Mouse (Mus musculus): ENCODE results near the gene Narf. TPM values are rescaled to one million over a fixed set of nuclear protein-coding genes. Genes with fewer than 3 reads are reported as not detected.

Narf gene
- polyA plus RNA-seq, 1 experiment, result 4.0 TPM

DNA sequence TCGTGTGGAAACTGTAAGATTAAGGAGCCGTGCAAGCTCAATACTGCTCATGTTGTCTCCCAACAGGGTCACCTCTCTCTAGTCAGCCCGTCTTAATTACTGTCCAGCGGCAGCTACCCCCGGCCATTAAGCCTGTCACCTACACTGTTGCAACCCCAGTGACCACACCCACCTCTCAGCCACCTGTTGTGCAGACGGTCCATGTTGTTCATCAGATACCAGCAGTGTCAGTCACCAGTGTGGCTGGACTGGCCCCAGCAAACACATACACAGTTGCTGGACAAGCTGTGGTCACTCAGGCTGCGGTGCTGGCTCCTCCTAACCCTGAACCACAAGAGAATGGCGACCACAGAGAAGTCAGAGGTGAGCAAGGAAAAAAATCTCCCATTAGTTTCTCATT is 61.4 kb downstream of the Narf start:
- Histone ChIP-seq H3K27me3 (ENCODE audit: control insufficient read depth, insufficient read depth, insufficient read length) (no peaks in the 10 kb centered on the region), H3K36me3 (ENCODE audit: control insufficient read depth, insufficient read depth) (peaks cover 95% of the 10 kb centered on the region), H3K79me3 (ENCODE audit: low read depth) (peaks cover 6% of the 10 kb centered on the region), H3ac (ENCODE audit: control insufficient read depth, insufficient read length, low read depth) (no peak overlapping the region), H3K79me2 (ENCODE audit: control insufficient read depth, insufficient read depth) (no peaks in the 10 kb centered on the region), H3K4me3 (ENCODE audit: insufficient read depth, poor library complexity, severe bottlenecking) (no peak overlapping the region)
- TF ChIP-seq MYOD1 (IDR thresholded peaks at IDR 0.05; ENCODE audit: control insufficient read depth, insufficient read length, low read depth) (peak; percentile 38), CEBPB (IDR thresholded peaks at IDR 0.05; ENCODE audit: low read depth) (no peak)

- peaks cover 6% of the 10 kb centered on the region for H3K79me3 ChIP-seq (ENCODE audit: low read depth)
- no peaks in the 10 kb centered on the region for H3K79me2 ChIP-seq (ENCODE audit: control insufficient read depth, insufficient read depth)
- no peaks in the 10 kb centered on the region for H3K27me3 ChIP-seq (ENCODE audit: control insufficient read depth, insufficient read depth, insufficient read length)
- peaks cover 94% of the 10 kb centered on the region for H3K36me3 ChIP-seq (ENCODE audit: control insufficient read depth, insufficient read depth)
- no peak overlapping the region for H3K4me3 ChIP-seq (ENCODE audit: insufficient read depth, poor library complexity, severe bottlenecking)
- no peak overlapping the region for H3ac ChIP-seq (ENCODE audit: control insufficient read depth, insufficient read length, low read depth)
- TF ChIP-seq MAX (IDR thresholded peaks at IDR 0.05), result no peak
- TF ChIP-seq USF1 (IDR thresholded peaks at IDR 0.05; ENCODE audit: low read depth), result no peak
- TF ChIP-seq MYOG (IDR thresholded peaks at IDR 0.05; ENCODE audit: control insufficient read depth, extremely low read depth, insufficient read length), result no peak
- no peak for TF ChIP-seq CEBPB (IDR thresholded peaks at IDR 0.05; ENCODE audit: low read depth)
- no peak for TF ChIP-seq MYOD1 (IDR thresholded peaks at IDR 0.05; ENCODE audit: control insufficient read depth, insufficient read length, low read depth)
- TF ChIP-seq CTCF (IDR thresholded peaks at IDR 0.05; ENCODE audit: control insufficient read depth, insufficient read depth, insufficient read length), result no peak
- TF ChIP-seq FOSL1 (IDR thresholded peaks at IDR 0.05; ENCODE audit: insufficient read depth, low read length, poor library complexity, severe bottlenecking), result no peak
Observed at GRCm38 (mm10) chr11:121300265-121300664, 63.2 kb downstream of the Narf start.

GRCm38 (mm10) chr11:121305371-121305770 is 68.3 kb downstream of the Narf start:
- TF ChIP-seq FOSL1 (IDR thresholded peaks at IDR 0.05; ENCODE audit: insufficient read depth, low read length, poor library complexity, severe bottlenecking) (no peak), MYOD1 (IDR thresholded peaks at IDR 0.05; ENCODE audit: control insufficient read depth, insufficient read length, low read depth) (no peak), USF1 (IDR thresholded peaks at IDR 0.05; ENCODE audit: low read depth) (no peak), MAX (IDR thresholded peaks at IDR 0.05) (no peak), CTCF (IDR thresholded peaks at IDR 0.05; ENCODE audit: control insufficient read depth, insufficient read depth, insufficient read length) (no peak), MYOG (IDR thresholded peaks at IDR 0.05; ENCODE audit: control insufficient read depth, extremely low read depth, insufficient read length) (no peak), CEBPB (IDR thresholded peaks at IDR 0.05; ENCODE audit: low read depth) (no peak)
- H3K79me2 ChIP-seq (ENCODE audit: control insufficient read depth, insufficient read depth), result no peaks in the 10 kb centered on the region
- H3K36me3 ChIP-seq (ENCODE audit: control insufficient read depth, insufficient read depth), result peaks cover 92% of the 10 kb centered on the region
- H3K4me3 ChIP-seq (ENCODE audit: insufficient read depth, poor library complexity, severe bottlenecking), result no peak overlapping the region
- H3ac ChIP-seq (ENCODE audit: control insufficient read depth, insufficient read length, low read depth), result no peak overlapping the region
- no peaks in the 10 kb centered on the region for H3K79me3 ChIP-seq (ENCODE audit: low read depth)
- no peaks in the 10 kb centered on the region for H3K27me3 ChIP-seq (ENCODE audit: control insufficient read depth, insufficient read depth, insufficient read length)

Other genes starting within 250 kb of the Narf start
- gene Csnk1d, start 245.9 kb upstream of the Narf start, polyA plus RNA-seq (2012; fragmentation: generic; extraction: Trizol), result 79.2 TPM
- gene Cd7, start 197.8 kb upstream of the Narf start, polyA plus RNA-seq (2012; fragmentation: generic; extraction: Trizol), result not detected
- not detected for gene Sectm1b, start 173.7 kb upstream of the Narf start, polyA plus RNA-seq (2012; fragmentation: generic; extraction: Trizol)
- not detected for gene Sectm1a, start 156.0 kb upstream of the Narf start, polyA plus RNA-seq (2012; fragmentation: generic; extraction: Trizol)
- 0.04 TPM for gene Tex19.2, start 118.6 kb upstream of the Narf start, polyA plus RNA-seq (2012; fragmentation: generic; extraction: Trizol)
- gene Tex19.1, start 91.1 kb upstream of the Narf start, polyA plus RNA-seq (2012; fragmentation: generic; extraction: Trizol), result 0.02 TPM
- gene Uts2r, start 77.0 kb upstream of the Narf start, polyA plus RNA-seq (2012; fragmentation: generic; extraction: Trizol), result not detected
- 5.4 TPM for gene Hexdc, start 32.8 kb upstream of the Narf start, polyA plus RNA-seq (2012; fragmentation: generic; extraction: Trizol)
- gene Ogfod3, start 32.5 kb upstream of the Narf start, polyA plus RNA-seq (2012; fragmentation: generic; extraction: Trizol), result 10.8 TPM
- 23.8 TPM for gene Cybc1, start 7.9 kb upstream of the Narf start, polyA plus RNA-seq (2012; fragmentation: generic; extraction: Trizol)
- 43.1 TPM for gene Foxk2, start 22.7 kb downstream of the Narf start, polyA plus RNA-seq (2012; fragmentation: generic; extraction: Trizol)
- gene Wdr45b, start 117.2 kb downstream of the Narf start, polyA plus RNA-seq (2012; fragmentation: generic; extraction: Trizol), result 60.9 TPM
- gene Rab40b, start 151.0 kb downstream of the Narf start, polyA plus RNA-seq (2012; fragmentation: generic; extraction: Trizol), result 0.41 TPM
- gene Fn3krp, start 184.1 kb downstream of the Narf start, polyA plus RNA-seq (2012; fragmentation: generic; extraction: Trizol), result 5.3 TPM
- 0.04 TPM for gene Fn3k, start 197.7 kb downstream of the Narf start, polyA plus RNA-seq (2012; fragmentation: generic; extraction: Trizol)
- gene Tbcd, start 214.7 kb downstream of the Narf start, polyA plus RNA-seq (2012; fragmentation: generic; extraction: Trizol), result 69.2 TPM

All from C2C12 (cell line).